Mouse (Mus musculus): ENCODE results near the gene Apc2. TPM values are rescaled to one million over a fixed set of nuclear protein-coding genes. Genes with fewer than 3 reads are reported as not detected.

The Apc2 gene
- polyA plus RNA-seq, 1 experiment: 54.9 TPM

GRCm38 (mm10) chr10:80276238-80276637 is 19.5 kb upstream of the Apc2 start:
- H3K4me1 ChIP-seq (ENCODE audit: control insufficient read depth, insufficient read depth, low read length): no peaks in the 10 kb centered on the region; the same call in 1 of the 2 replicates
- TF ChIP-seq CTCF (IDR thresholded peaks at IDR 0.05; ENCODE audit: extremely low read depth, insufficient read depth, low read length) (no peak), POLR2A (IDR thresholded peaks at IDR 0.05; ENCODE audit: extremely low read depth, insufficient read depth, low read length) (no peak)
- H3K27ac ChIP-seq (ENCODE audit: insufficient read depth, low read length): no peak overlapping the region
- H3K4me3 ChIP-seq (ENCODE audit: insufficient read depth, low read length): no peak overlapping the region

- Histone ChIP-seq H3K4me3 (ENCODE audit: insufficient read depth, low read length) (no peak overlapping the region), H3K4me1 (ENCODE audit: control insufficient read depth, insufficient read depth, low read length) (no peaks in the 10 kb centered on the region; the same call in 1 of the 2 replicates), H3K27ac (ENCODE audit: insufficient read depth, low read length) (no peak overlapping the region)
- TF ChIP-seq CTCF (IDR thresholded peaks at IDR 0.05; ENCODE audit: extremely low read depth, insufficient read depth, low read length): no peak
- TF ChIP-seq POLR2A (IDR thresholded peaks at IDR 0.05; ENCODE audit: extremely low read depth, insufficient read depth, low read length): no peak
These were observed 17.4 kb upstream of the Apc2 start for GRCm38 (mm10) chr10:80278390-80278789.

- TF ChIP-seq CTCF (IDR thresholded peaks at IDR 0.05; ENCODE audit: extremely low read depth, insufficient read depth, low read length): no peak
- TF ChIP-seq POLR2A (IDR thresholded peaks at IDR 0.05; ENCODE audit: extremely low read depth, insufficient read depth, low read length): no peak
- Histone ChIP-seq H3K27ac (ENCODE audit: insufficient read depth, low read length) (no peak overlapping the region), H3K4me1 (ENCODE audit: control insufficient read depth, insufficient read depth, low read length) (no peaks in the 10 kb centered on the region), H3K4me3 (ENCODE audit: insufficient read depth, low read length) (no peak overlapping the region)
These were observed 16.5 kb upstream of the Apc2 start for GRCm38 (mm10) chr10:80279273-80279672.

GRCm38 (mm10) chr10:80281304-80281703 is 14.5 kb upstream of the Apc2 start:
- H3K27ac ChIP-seq (ENCODE audit: insufficient read depth, low read length): no peak overlapping the region
- H3K4me3 ChIP-seq (ENCODE audit: insufficient read depth, low read length): no peak overlapping the region
- no peaks in the 10 kb centered on the region for H3K4me1 ChIP-seq (ENCODE audit: control insufficient read depth, insufficient read depth, low read length)
- TF ChIP-seq POLR2A (IDR thresholded peaks at IDR 0.05; ENCODE audit: extremely low read depth, insufficient read depth, low read length) (no peak), CTCF (IDR thresholded peaks at IDR 0.05; ENCODE audit: extremely low read depth, insufficient read depth, low read length) (no peak)

- TF ChIP-seq CTCF (IDR thresholded peaks at IDR 0.05; ENCODE audit: extremely low read depth, insufficient read depth, low read length) (no peak), POLR2A (IDR thresholded peaks at IDR 0.05; ENCODE audit: extremely low read depth, insufficient read depth, low read length) (no peak)
- H3K4me3 ChIP-seq (ENCODE audit: insufficient read depth, low read length): no peak overlapping the region
- H3K4me1 ChIP-seq (ENCODE audit: control insufficient read depth, insufficient read depth, low read length): no peaks in the 10 kb centered on the region
- no peak overlapping the region for H3K27ac ChIP-seq (ENCODE audit: insufficient read depth, low read length)
These were observed 13.8 kb upstream of the Apc2 start for GRCm38 (mm10) chr10:80281921-80282371.

- no peak overlapping the region for H3K4me3 ChIP-seq (ENCODE audit: insufficient read depth, low read length)
- TF ChIP-seq CTCF (IDR thresholded peaks at IDR 0.05; ENCODE audit: extremely low read depth, insufficient read depth, low read length) (no peak), POLR2A (IDR thresholded peaks at IDR 0.05; ENCODE audit: extremely low read depth, insufficient read depth, low read length) (no peak)
- H3K27ac ChIP-seq (ENCODE audit: insufficient read depth, low read length): no peak overlapping the region
- no peaks in the 10 kb centered on the region for H3K4me1 ChIP-seq (ENCODE audit: control insufficient read depth, insufficient read depth, low read length)
These were observed 13.0 kb upstream of the Apc2 start for GRCm38 (mm10) chr10:80282481-80283441.

GRCm38 (mm10) chr10:80285222-80286070 is 10.3 kb upstream of the Apc2 start:
- Histone ChIP-seq H3K4me3 (ENCODE audit: insufficient read depth, low read length) (no peak overlapping the region), H3K4me1 (ENCODE audit: control insufficient read depth, insufficient read depth, low read length) (no peaks in the 10 kb centered on the region), H3K27ac (ENCODE audit: insufficient read depth, low read length) (no peak overlapping the region)
- TF ChIP-seq POLR2A (IDR thresholded peaks at IDR 0.05; ENCODE audit: extremely low read depth, insufficient read depth, low read length) (no peak), CTCF (IDR thresholded peaks at IDR 0.05; ENCODE audit: extremely low read depth, insufficient read depth, low read length) (no peak)

GRCm38 (mm10) chr10:80288097-80288496 is 7.7 kb upstream of the Apc2 start:
- H3K4me3 ChIP-seq (ENCODE audit: insufficient read depth, low read length): no peak overlapping the region
- no peaks in the 10 kb centered on the region for H3K4me1 ChIP-seq (ENCODE audit: control insufficient read depth, insufficient read depth, low read length)
- no peak overlapping the region for H3K27ac ChIP-seq (ENCODE audit: insufficient read depth, low read length)
- TF ChIP-seq CTCF (IDR thresholded peaks at IDR 0.05; ENCODE audit: extremely low read depth, insufficient read depth, low read length) (no peak), POLR2A (IDR thresholded peaks at IDR 0.05; ENCODE audit: extremely low read depth, insufficient read depth, low read length) (no peak)

- H3K4me1 ChIP-seq (ENCODE audit: control insufficient read depth, insufficient read depth, low read length): no peaks in the 10 kb centered on the region
- H3K27ac ChIP-seq (ENCODE audit: insufficient read depth, low read length): no peak overlapping the region
- no peak overlapping the region for H3K4me3 ChIP-seq (ENCODE audit: insufficient read depth, low read length)
- TF ChIP-seq POLR2A (IDR thresholded peaks at IDR 0.05; ENCODE audit: extremely low read depth, insufficient read depth, low read length) (no peak), CTCF (IDR thresholded peaks at IDR 0.05; ENCODE audit: extremely low read depth, insufficient read depth, low read length) (peak; percentile 16; the same call in 1 of the 2 replicates)
These were observed 7.1 kb upstream of the Apc2 start for GRCm38 (mm10) chr10:80288657-80289056.

Data from cortical plate, adult 2 months (tissue).